In the genomic region with DNA sequence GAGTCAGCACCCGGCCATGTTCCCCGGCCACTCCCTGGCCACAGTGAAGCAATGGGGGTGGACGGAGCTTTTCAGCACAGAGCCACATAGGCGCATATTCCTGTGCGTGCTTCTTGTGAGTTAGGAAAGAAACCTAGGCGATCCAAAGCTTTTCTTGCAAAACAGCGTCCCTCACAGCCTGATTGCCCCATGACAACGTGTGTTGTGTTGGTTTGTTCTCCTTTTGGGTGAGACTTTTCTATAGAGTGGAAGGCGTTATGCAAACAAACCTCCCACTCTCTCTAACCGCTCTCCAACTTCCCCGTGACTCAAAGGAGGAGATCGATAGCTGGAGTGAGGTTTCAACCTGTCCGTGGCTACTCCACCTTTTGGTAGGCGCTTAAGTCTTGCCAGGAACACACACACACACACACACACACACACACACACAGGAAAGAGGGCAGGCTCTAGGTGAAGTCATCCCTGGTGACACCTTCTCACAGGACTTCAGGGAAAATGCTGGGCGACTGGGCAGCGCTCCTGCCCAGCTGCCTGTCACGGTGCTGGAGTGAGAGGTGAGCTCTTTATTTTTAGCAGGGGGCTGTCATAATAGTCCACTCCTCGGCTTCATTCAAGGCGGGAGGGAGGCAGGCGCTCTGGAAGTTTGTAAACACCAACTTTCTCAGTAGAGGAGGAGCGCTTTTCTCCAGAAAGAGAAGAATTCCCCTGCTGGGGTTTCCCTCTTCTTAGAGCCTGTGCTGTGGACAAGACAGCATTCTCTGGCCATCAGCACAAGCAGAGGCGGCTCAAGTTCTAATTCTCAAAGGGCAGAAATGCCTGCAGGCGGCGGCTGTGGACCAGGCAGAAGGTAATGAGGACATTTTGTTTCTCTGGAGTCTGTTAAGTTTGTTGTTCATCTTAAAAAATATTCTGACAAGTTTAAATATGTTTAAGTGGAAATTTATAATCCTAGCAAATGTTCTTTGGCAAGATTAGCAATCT, we compare ENCODE assay signal across 8 mouse cellular contexts. TPM values are rescaled to one million over a fixed set of nuclear protein-coding genes. Genes with fewer than 3 reads are reported as not detected.
DNase-seq lines count a peak whose midpoint lies in the region; ATAC-seq and TF ChIP-seq lines count a peak whose summit lies in the region.

No protein-coding gene starts in this region.

- no peak for TF ChIP-seq POLR2A in bone marrow, adult 2 months (IDR thresholded peaks at IDR 0.05; ENCODE audit: borderline replicate concordance, control insufficient read depth, low read depth, low read length)

- no peaks in the 10 kb centered on the region for H3K9me3 ChIP-seq in heart, embryonic 11.5 days (replicated peaks; ENCODE audit: control insufficient read depth, low read length)

- H3K4me3 ChIP-seq in bone marrow, adult 2 months (replicated peaks; ENCODE audit: control insufficient read depth, low read depth, low read length), result peak overlapping the region; percentile 49
- H3K4me3 ChIP-seq in heart, embryonic 11.5 days (ENCODE audit: low read depth, low read length), result peak overlapping the region; percentile 41
- no peak overlapping the region for H3K4me3 ChIP-seq in layer of hippocampus, adult 2 months

- ATAC-seq in heart, embryonic 11.5 days (replicated peaks; ENCODE audit: insufficient number of reproducible peaks, low FRiP score, low TSS enrichment), result peak; percentile 63; the same call in 1 of the 2 replicates
- ATAC-seq in monocyte, adult 5-6 weeks (replicated peaks; ENCODE audit: insufficient number of reproducible peaks, low FRiP score, low TSS enrichment, poor library complexity, severe bottlenecking), result peak; percentile 79

- peak overlapping the region; percentile 57 for H3K27ac ChIP-seq in bone marrow, adult 2 months (ENCODE audit: control insufficient read depth, insufficient read depth, low read depth, low read length, poor library complexity)
- peak overlapping the region; percentile 78 for H3K27ac ChIP-seq in heart, embryonic 11.5 days (ENCODE audit: low read depth, low read length)
- H3K27ac ChIP-seq in layer of hippocampus, adult 2 months, result no peak overlapping the region

- peak; percentile 66 for DNase-seq in adrenal gland, adult 2 months
- DNase-seq in adrenal gland, adult 18-20 months (ENCODE audit: low spot score in 2 of 2), result no peak
- DNase-seq in kidney, postnatal 25 days, result peak; percentile 43 to 78
- DNase-seq in layer of hippocampus, adult 2 months (ENCODE audit: low spot score in 2 of 2), result no peak
- no peak for DNase-seq in layer of hippocampus, postnatal 10 days (ENCODE audit: low spot score in 2 of 2)

- no peak for TF ChIP-seq CTCF in bone marrow, adult 2 months (IDR thresholded peaks at IDR 0.05; ENCODE audit: control insufficient read depth, insufficient read depth, low read length)
- no peak for TF ChIP-seq CTCF in layer of hippocampus, adult 2 months (conservative IDR thresholded peaks at IDR 0.05)

- WGBS in bone marrow, adult 2 months, result 40% methylated on average over 24 of the region's 24 CpGs
- 29% methylated on average over 24 of the region's 24 CpGs for WGBS in heart, embryonic 11.5 days (ENCODE audit: insufficient replicate concordance)

- H3K36me3 ChIP-seq in heart, embryonic 11.5 days (ENCODE audit: control insufficient read depth, insufficient read depth, low read length), result no peaks in the 10 kb centered on the region

- peaks cover 1% of the 10 kb centered on the region; the same call in 1 of the 2 replicates for H3K4me1 ChIP-seq in bone marrow, adult 2 months (ENCODE audit: control insufficient read depth, insufficient read depth, low read length)
- H3K4me1 ChIP-seq in heart, embryonic 11.5 days (ENCODE audit: control insufficient read depth, insufficient read depth, low read length), result peaks cover 7% of the 10 kb centered on the region; the same call in 1 of the 2 replicates

- peak overlapping the region; percentile 59 for H3K4me2 ChIP-seq in heart, embryonic 11.5 days

- H3K27me3 ChIP-seq in heart, embryonic 11.5 days (ENCODE audit: control insufficient read depth, insufficient read depth, low read length), result no peaks in the 10 kb centered on the region

- peak overlapping the region; percentile 13 for H3K9ac ChIP-seq in heart, embryonic 11.5 days (ENCODE audit: low read depth, low read length)

RNA-seq across cellular contexts. Expression of gene Zfp622, which starts 43.5 kb away (rescaled TPM):
- total RNA-seq in adrenal gland, adult 2 months (2021), result 10 to 100 TPM; 30.1 to 40.1 TPM
- polyA plus RNA-seq in adrenal gland, adult 2 months (2012; rRNA removed), result 26.8 TPM in 2 replicates
- total RNA-seq in adrenal gland, adult 18-20 months (2021), result 10 to 100 TPM; 36.6 to 40.5 TPM
- 24.1 and 54.0 TPM in 2 replicates for polyA plus RNA-seq in bone marrow, adult 2 months (2011; ENCODE audit: insufficient read depth, insufficient read length, low replicate concordance, missing spikeins)
- 19.4 and 22.6 TPM in 2 replicates for polyA plus RNA-seq in heart, embryonic 11.5 days (2014; fragmentation: Nextera tagmentation; extraction: Ambion mirVana)
- total RNA-seq in monocyte, adult 5-6 weeks (2017), result 162 to 234 TPM (median 165 TPM) in 3 replicates
- total RNA-seq in layer of hippocampus, adult 2 months (2021), result 10 to 100 TPM; 44.5 to 45.4 TPM
- total RNA-seq in layer of hippocampus, postnatal 10 days (2021), result 10 to 100 TPM; 42.6 to 45.4 TPM

Comparison
In these comparisons a context has a peak if more than half of its experiments do, and no peak if none do; other contexts are left out.
1. DNase-seq: peak in adrenal gland, adult 2 months (single experiment) and kidney, postnatal 25 days (2 of 2); none in adrenal gland, adult 18-20 months (0 of 2), layer of hippocampus, adult 2 months (0 of 2) and layer of hippocampus, postnatal 10 days (0 of 2).